Mouse (Mus musculus): ENCODE data around the gene Hoxb8.
A peak's percentile ranks its signal among the peaks of the same experiment; 100 is the strongest.

Gene Hoxb8

GRCm38 (mm10) chr11:96317608-96318367 is 36.1 kb downstream of the Hoxb8 start, which contains the start of gene Hoxb4:
Gene Hoxb4, plus strand, starts transcription at chr11:96318267.
- DNase-seq, result peak; percentile 44

GRCm38 (mm10) chr11:96318368-96319070 is 36.8 kb downstream of the Hoxb8 start:
- peak; percentile 94 for DNase-seq

GRCm38 (mm10) chr11:96319071-96319902 is 37.6 kb downstream of the Hoxb8 start:
- peak; percentile 70 for DNase-seq

GRCm38 (mm10) chr11:96319910-96320309 is 38.2 kb downstream of the Hoxb8 start:
- DNase-seq, result peak; percentile 72

- DNase-seq, result peak; percentile 34
These were observed 39.0 kb downstream of the Hoxb8 start for GRCm38 (mm10) chr11:96320688-96321087.

GRCm38 (mm10) chr11:96321846-96322245 is 40.1 kb downstream of the Hoxb8 start:
- DNase-seq, result no peak

GRCm38 (mm10) chr11:96322738-96323137 is 41.0 kb downstream of the Hoxb8 start:
- DNase-seq, result no peak

- no peak for DNase-seq
These were observed 41.4 kb downstream of the Hoxb8 start, which contains the start of gene Hoxb3 for GRCm38 (mm10) chr11:96323154-96323553. Gene Hoxb3, plus strand, starts transcription at chr11:96323326.

- peak; percentile 40 for DNase-seq
These were observed 42.4 kb downstream of the Hoxb8 start for GRCm38 (mm10) chr11:96324125-96324524.

- DNase-seq, result no peak
These were observed 43.3 kb downstream of the Hoxb8 start for GRCm38 (mm10) chr11:96324965-96325364.

GRCm38 (mm10) chr11:96325747-96326212 is 44.1 kb downstream of the Hoxb8 start:
- DNase-seq, result no peak

GRCm38 (mm10) chr11:96326705-96327104 is 45.0 kb downstream of the Hoxb8 start:
- DNase-seq, result no peak

GRCm38 (mm10) chr11:96327122-96327521 is 45.4 kb downstream of the Hoxb8 start:
- DNase-seq, result no peak

- no peak for DNase-seq
These were observed 46.0 kb downstream of the Hoxb8 start for GRCm38 (mm10) chr11:96327750-96328149.

GRCm38 (mm10) chr11:96328605-96329004 is 46.9 kb downstream of the Hoxb8 start:
- DNase-seq, result no peak

- DNase-seq, result peak; percentile 36
These were observed 50.4 kb downstream of the Hoxb8 start for GRCm38 (mm10) chr11:96332105-96332504.

GRCm38 (mm10) chr11:96332618-96333032 is 50.9 kb downstream of the Hoxb8 start:
- DNase-seq, result no peak

- no peak for DNase-seq
These were observed 51.7 kb downstream of the Hoxb8 start for GRCm38 (mm10) chr11:96333241-96334001.

GRCm38 (mm10) chr11:96334002-96334364 is 52.3 kb downstream of the Hoxb8 start:
- DNase-seq, result no peak

All from kidney, adult 9 months (tissue).